Mouse (Mus musculus): ENCODE results near the gene Ppp4r3a. TPM values are rescaled to one million over a fixed set of nuclear protein-coding genes. Genes with fewer than 3 reads are reported as not detected.

Gene Ppp4r3a
- polyA plus RNA-seq, 1 experiment from 2014 or later = 78.7 TPM

- no peak overlapping the region for H3K4me3 ChIP-seq (ENCODE audit: low read depth, low read length)
- no peak for ATAC-seq (replicated peaks; ENCODE audit: low FRiP score)
- no peaks in the 10 kb centered on the region for H3K4me1 ChIP-seq (replicated peaks; ENCODE audit: control insufficient read depth, insufficient read depth, low read length)
- H3K27me3 ChIP-seq (ENCODE audit: control insufficient read depth, insufficient read depth, low read length) = no peaks in the 10 kb centered on the region
- H3K4me2 ChIP-seq (ENCODE audit: low read depth, low read length, severe bottlenecking) = no peak overlapping the region
- no peaks in the 10 kb centered on the region for H3K9me3 ChIP-seq (ENCODE audit: control insufficient read depth, low read length)
- no peak overlapping the region for H3K27ac ChIP-seq (ENCODE audit: low read depth, low read length)
- H3K9ac ChIP-seq (ENCODE audit: low read length) = no peak overlapping the region
- H3K36me3 ChIP-seq (ENCODE audit: control insufficient read depth, insufficient read depth, low read length) = peaks cover 2% of the 10 kb centered on the region; the same call in 1 of the 2 replicates
- no peak for DNase-seq (ENCODE audit: low spot score)
- WGBS = 99% methylated on average over 4 of the region's 4 CpGs
Measured at GRCm38 (mm10) chr12:101074821-101075429, 8.6 kb downstream of the Ppp4r3a start.

- 91% methylated on average over 1 of the region's 1 CpGs for WGBS
- Histone ChIP-seq H3K9ac (ENCODE audit: low read length) (no peak overlapping the region), H3K4me3 (ENCODE audit: low read depth, low read length) (no peak overlapping the region), H3K4me1 (replicated peaks; ENCODE audit: control insufficient read depth, insufficient read depth, low read length) (no peaks in the 10 kb centered on the region), H3K27ac (ENCODE audit: low read depth, low read length) (no peak overlapping the region), H3K4me2 (ENCODE audit: low read depth, low read length, severe bottlenecking) (no peak overlapping the region), H3K9me3 (ENCODE audit: control insufficient read depth, low read length) (no peaks in the 10 kb centered on the region), H3K27me3 (ENCODE audit: control insufficient read depth, insufficient read depth, low read length) (no peaks in the 10 kb centered on the region), H3K36me3 (ENCODE audit: control insufficient read depth, insufficient read depth, low read length) (no peaks in the 10 kb centered on the region)
- ATAC-seq (replicated peaks; ENCODE audit: low FRiP score) (no peak), DNase-seq (ENCODE audit: low spot score) (no peak)
Measured at GRCm38 (mm10) chr12:101069813-101070212, 13.7 kb downstream of the Ppp4r3a start.

- WGBS = 79% methylated on average over 1 of the region's 1 CpGs
- no peak overlapping the region for H3K27ac ChIP-seq (ENCODE audit: low read depth, low read length)
- no peak overlapping the region for H3K4me3 ChIP-seq (ENCODE audit: low read depth, low read length)
- H3K4me1 ChIP-seq (replicated peaks; ENCODE audit: control insufficient read depth, insufficient read depth, low read length) = no peaks in the 10 kb centered on the region
- no peaks in the 10 kb centered on the region for H3K27me3 ChIP-seq (ENCODE audit: control insufficient read depth, insufficient read depth, low read length)
- ATAC-seq (replicated peaks; ENCODE audit: low FRiP score) = no peak
- peaks cover 3% of the 10 kb centered on the region for H3K36me3 ChIP-seq (ENCODE audit: control insufficient read depth, insufficient read depth, low read length)
- H3K4me2 ChIP-seq (ENCODE audit: low read depth, low read length, severe bottlenecking) = no peak overlapping the region
- no peak overlapping the region for H3K9ac ChIP-seq (ENCODE audit: low read length)
- H3K9me3 ChIP-seq (ENCODE audit: control insufficient read depth, low read length) = no peaks in the 10 kb centered on the region
- DNase-seq (ENCODE audit: low spot score) = no peak
Measured at GRCm38 (mm10) chr12:101066329-101066728, 17.2 kb downstream of the Ppp4r3a start.

- DNase-seq (ENCODE audit: low spot score) = no peak
Measured at GRCm38 (mm10) chr12:101039956-101040355, 43.5 kb downstream of the Ppp4r3a start.

GRCm38 (mm10) chr12:101028954-101029731 is 54.4 kb downstream of the Ppp4r3a start, which contains the start of gene Ccdc88c:
TSS of gene Ccdc88c (minus strand) at chr12:101029056.
- H3K9me3 ChIP-seq (ENCODE audit: control insufficient read depth, low read length) = no peaks in the 10 kb centered on the region
- H3K4me1 ChIP-seq (replicated peaks; ENCODE audit: control insufficient read depth, insufficient read depth, low read length) = peaks cover 14% of the 10 kb centered on the region; the same call in 1 of the 2 replicates
- peak within 1 kb of the TSS; percentile 95 for H3K27ac ChIP-seq (ENCODE audit: low read depth, low read length)
- H3K4me2 ChIP-seq (ENCODE audit: low read depth, low read length, severe bottlenecking) = peak within 1 kb of the TSS; percentile 70
- peak within 1 kb of the TSS; percentile 98 for H3K9ac ChIP-seq (ENCODE audit: low read length)
- under 1% methylated on average over 54 of the region's 56 CpGs for WGBS
- ATAC-seq (replicated peaks; ENCODE audit: low FRiP score) (peak; percentile 90), DNase-seq (ENCODE audit: low spot score) (peak; percentile 94)
- H3K36me3 ChIP-seq (ENCODE audit: control insufficient read depth, insufficient read depth, low read length) = no peaks in the 10 kb centered on the region
- no peaks in the 10 kb centered on the region for H3K27me3 ChIP-seq (ENCODE audit: control insufficient read depth, insufficient read depth, low read length)
- H3K4me3 ChIP-seq (ENCODE audit: low read depth, low read length) = peak within 1 kb of the TSS; percentile 78

More at GRCm38 (mm10) chr12:101039956-101040355, 43.5 kb downstream of the Ppp4r3a start:
- Histone ChIP-seq H3K36me3 (ENCODE audit: control insufficient read depth, insufficient read depth, low read length) (peaks cover 15% of the 10 kb centered on the region; the same call in 1 of the 2 replicates), H3K9me3 (ENCODE audit: control insufficient read depth, low read length) (no peaks in the 10 kb centered on the region), H3K4me2 (ENCODE audit: low read depth, low read length, severe bottlenecking) (no peak overlapping the region), H3K4me3 (ENCODE audit: low read depth, low read length) (no peak overlapping the region), H3K4me1 (replicated peaks; ENCODE audit: control insufficient read depth, insufficient read depth, low read length) (no peaks in the 10 kb centered on the region), H3K27me3 (ENCODE audit: control insufficient read depth, insufficient read depth, low read length) (no peaks in the 10 kb centered on the region), H3K9ac (ENCODE audit: low read length) (no peak overlapping the region), H3K27ac (ENCODE audit: low read depth, low read length) (no peak overlapping the region)
- no peak for ATAC-seq (replicated peaks; ENCODE audit: low FRiP score)

GRCm38 (mm10) chr12:101028247-101028953 is 55.1 kb downstream of the Ppp4r3a start:
- Histone ChIP-seq H3K27ac (ENCODE audit: low read depth, low read length) (peak overlapping the region; percentile 95), H3K9me3 (ENCODE audit: control insufficient read depth, low read length) (no peaks in the 10 kb centered on the region), H3K9ac (ENCODE audit: low read length) (peak overlapping the region; percentile 98), H3K4me3 (ENCODE audit: low read depth, low read length) (peak overlapping the region; percentile 78), H3K4me1 (replicated peaks; ENCODE audit: control insufficient read depth, insufficient read depth, low read length) (peaks cover 14% of the 10 kb centered on the region; the same call in 1 of the 2 replicates), H3K27me3 (ENCODE audit: control insufficient read depth, insufficient read depth, low read length) (no peaks in the 10 kb centered on the region), H3K36me3 (ENCODE audit: control insufficient read depth, insufficient read depth, low read length) (no peaks in the 10 kb centered on the region), H3K4me2 (ENCODE audit: low read depth, low read length, severe bottlenecking) (peak overlapping the region; percentile 70)
- ATAC-seq (replicated peaks; ENCODE audit: low FRiP score) (no peak; the same call in 1 of the 2 replicates), DNase-seq (ENCODE audit: low spot score) (no peak)
- WGBS = under 1% methylated on average over 64 of the region's 67 CpGs

GRCm38 (mm10) chr12:101027451-101028246 is 55.9 kb downstream of the Ppp4r3a start:
- Histone ChIP-seq H3K9ac (ENCODE audit: low read length) (peak overlapping the region; percentile 98), H3K4me3 (ENCODE audit: low read depth, low read length) (peak overlapping the region; percentile 78), H3K36me3 (ENCODE audit: control insufficient read depth, insufficient read depth, low read length) (no peaks in the 10 kb centered on the region), H3K4me2 (ENCODE audit: low read depth, low read length, severe bottlenecking) (peak overlapping the region; percentile 70), H3K27ac (ENCODE audit: low read depth, low read length) (peak overlapping the region; percentile 12; the same call in 1 of the 2 replicates), H3K27me3 (ENCODE audit: control insufficient read depth, insufficient read depth, low read length) (no peaks in the 10 kb centered on the region), H3K4me1 (replicated peaks; ENCODE audit: control insufficient read depth, insufficient read depth, low read length) (peaks cover 14% of the 10 kb centered on the region; the same call in 1 of the 2 replicates), H3K9me3 (ENCODE audit: control insufficient read depth, low read length) (no peaks in the 10 kb centered on the region)
- DNase-seq (ENCODE audit: low spot score) (no peak), ATAC-seq (replicated peaks; ENCODE audit: low FRiP score) (no peak)
- under 1% methylated on average over 19 of the region's 19 CpGs for WGBS

GRCm38 (mm10) chr12:101026946-101027345 is 56.6 kb downstream of the Ppp4r3a start:
- peak; percentile 28 for ATAC-seq (replicated peaks; ENCODE audit: low FRiP score)

More at GRCm38 (mm10) chr12:101026946-101027345, 56.6 kb downstream of the Ppp4r3a start:
- peak overlapping the region; percentile 12; the same call in 1 of the 2 replicates for H3K27ac ChIP-seq (ENCODE audit: low read depth, low read length)
- H3K4me3 ChIP-seq (ENCODE audit: low read depth, low read length) = peak overlapping the region; percentile 78
- peak overlapping the region; percentile 70 for H3K4me2 ChIP-seq (ENCODE audit: low read depth, low read length, severe bottlenecking)
- WGBS = under 1% methylated on average over 14 of the region's 14 CpGs
- peak overlapping the region; percentile 98 for H3K9ac ChIP-seq (ENCODE audit: low read length)
- peak; percentile 76 for DNase-seq (ENCODE audit: low spot score)
- H3K36me3 ChIP-seq (ENCODE audit: control insufficient read depth, insufficient read depth, low read length) = peaks cover 3% of the 10 kb centered on the region; the same call in 1 of the 2 replicates
- H3K4me1 ChIP-seq (replicated peaks; ENCODE audit: control insufficient read depth, insufficient read depth, low read length) = peaks cover 14% of the 10 kb centered on the region; the same call in 1 of the 2 replicates
- H3K9me3 ChIP-seq (ENCODE audit: control insufficient read depth, low read length) = no peaks in the 10 kb centered on the region
- H3K27me3 ChIP-seq (ENCODE audit: control insufficient read depth, insufficient read depth, low read length) = no peaks in the 10 kb centered on the region
